Mouse (Mus musculus) liver, adult 2 months (tissue): ENCODE measurements around the gene Nkx2-4.

ENCODE experiments used
- CTCF ChIP-seq: fragments of 200-500 bp; IDR thresholded peaks from 2 replicates; pipeline ENCODE4 v1.5.1; 2011; ENCODE audit warnings: low read depth, low read length, control low read depth
- POLR2A ChIP-seq: fragments of 200-500 bp; IDR thresholded peaks from 2 replicates; pipeline ENCODE4 v1.6.1; 2011; ENCODE audit warnings: low read length, control low read depth; ENCODE audit not compliant: insufficient read depth; ENCODE audit errors: extremely low read depth

DNA sequence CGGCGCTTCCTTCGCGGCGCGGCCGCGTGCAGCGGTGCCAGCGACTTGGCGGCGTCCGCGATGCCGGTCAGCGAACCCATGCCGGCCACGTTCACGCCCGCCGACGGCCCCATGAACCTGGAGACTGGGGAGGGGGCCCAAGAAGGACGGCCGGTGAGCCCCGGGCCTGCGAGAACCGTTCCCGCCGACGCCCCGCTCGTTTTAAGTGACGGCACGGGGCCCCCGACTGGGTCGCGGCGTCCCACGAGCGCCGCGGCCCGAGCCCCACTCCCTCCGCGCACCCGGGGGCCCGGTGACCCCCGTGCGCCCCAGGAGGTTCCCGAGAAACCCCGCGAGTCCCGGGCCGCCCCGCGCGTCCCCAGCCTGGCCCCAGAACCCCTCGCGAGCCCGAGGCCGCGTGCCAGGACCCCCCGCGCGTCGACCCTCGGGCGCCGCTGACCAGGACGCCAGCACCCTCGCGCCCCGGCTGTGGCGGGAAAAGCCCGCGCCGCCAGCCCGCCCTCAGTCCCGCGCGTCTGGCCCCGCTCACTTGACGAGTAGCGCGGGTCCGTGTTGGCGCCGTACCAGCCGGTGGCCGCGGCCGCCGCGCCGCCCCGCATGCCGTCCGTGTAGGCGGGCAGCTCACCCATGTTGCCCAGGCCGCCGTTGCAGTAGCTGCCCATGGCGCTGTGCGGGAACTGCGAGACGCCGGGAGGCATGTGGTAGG is 726 bp downstream of the Nkx2-4 start:
- TF ChIP-seq CTCF (no peak), POLR2A (no peak)
